14 mouse cellular contexts compared by ENCODE assay signal in the genomic region with DNA sequence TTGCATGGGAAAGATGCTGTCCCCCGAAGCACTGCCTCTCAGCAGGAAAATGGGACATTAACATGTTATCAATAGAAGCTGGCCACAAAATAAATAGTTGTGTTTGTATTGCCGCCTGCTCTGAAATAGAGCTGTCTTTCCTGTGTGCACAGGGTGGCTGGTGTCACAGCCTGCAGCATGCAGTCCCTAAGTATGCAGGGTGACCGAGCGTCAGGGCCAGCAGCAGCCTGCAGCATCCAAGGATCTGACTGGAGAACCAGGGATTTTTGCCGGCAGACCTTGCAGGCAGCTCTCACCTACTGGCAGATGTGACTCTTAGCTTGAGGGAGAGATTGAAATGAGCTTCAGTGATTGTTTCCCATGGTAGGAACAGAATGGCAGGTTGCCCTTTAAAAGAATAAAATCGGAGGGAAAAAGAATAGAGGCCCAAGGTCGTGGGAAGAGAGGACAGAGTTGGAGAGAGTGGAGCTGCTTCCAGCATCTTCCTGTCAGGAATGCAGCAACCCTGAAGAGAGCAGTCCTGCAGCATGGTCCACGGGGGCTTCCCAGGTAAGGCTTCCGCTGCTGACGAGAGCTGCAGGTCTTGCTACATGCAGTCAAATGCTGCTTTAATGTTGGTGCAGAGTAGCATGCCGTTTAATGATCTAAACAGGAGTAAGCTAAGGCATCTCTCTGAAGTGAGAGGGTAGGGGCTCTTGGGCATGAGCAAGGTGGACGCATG.
A peak's percentile ranks its signal among the peaks of the same experiment; 100 is the strongest.
DNase-seq lines count a peak whose midpoint lies in the region; ATAC-seq lines count a peak whose summit lies in the region.
"Had no signal": no experiment of that assay in that cellular context is flagged by ENCODE, and none has a peak within 500 bp of the region (broad histone marks: within the 10 kb centered on the region; RNA-seq: fewer than 3 reads in every experiment).

No protein-coding gene starts in this region.

- H3K27me3 ChIP-seq in forebrain, embryonic 12.5 days = no peaks in the 10 kb centered on the region
- H3K27me3 ChIP-seq in hindbrain, embryonic 15.5 days = no peaks in the 10 kb centered on the region
- H3K27me3 ChIP-seq in neural tube, embryonic 14.5 days (ENCODE audit: control insufficient read depth, insufficient read depth, low read length) = no peaks in the 10 kb centered on the region
- H3K27me3 ChIP-seq: embryonic facial prominence, embryonic 12.5 days; Patski had no signal

- H3K4me2 ChIP-seq in forebrain, embryonic 12.5 days = peak overlapping the region; percentile 10
- peak overlapping the region; percentile 13 for H3K4me2 ChIP-seq in hindbrain, embryonic 15.5 days
- H3K4me2 ChIP-seq in neural tube, embryonic 14.5 days (ENCODE audit: low read depth, low read length) = no peak overlapping the region
- H3K4me2 ChIP-seq: embryonic facial prominence, embryonic 12.5 days had no signal

- no peaks in the 10 kb centered on the region for H3K36me3 ChIP-seq in forebrain, embryonic 12.5 days (replicated peaks)
- H3K36me3 ChIP-seq in hindbrain, embryonic 15.5 days = no peaks in the 10 kb centered on the region
- H3K36me3 ChIP-seq in neural tube, embryonic 14.5 days (ENCODE audit: control insufficient read depth, insufficient read depth, low read length) = no peaks in the 10 kb centered on the region
- H3K36me3 ChIP-seq: embryonic facial prominence, embryonic 12.5 days had no signal

- no peaks in the 10 kb centered on the region for H3K9me3 ChIP-seq in forebrain, embryonic 12.5 days
- no peaks in the 10 kb centered on the region for H3K9me3 ChIP-seq in hindbrain, embryonic 15.5 days
- no peaks in the 10 kb centered on the region for H3K9me3 ChIP-seq in neural tube, embryonic 14.5 days (ENCODE audit: control insufficient read depth, low read length)
- H3K9me3 ChIP-seq: embryonic facial prominence, embryonic 12.5 days had no signal

- WGBS in forebrain, embryonic 12.5 days = 46% methylated on average over 12 of the region's 12 CpGs
- 33% methylated on average over 12 of the region's 12 CpGs for WGBS in hindbrain, embryonic 15.5 days
- WGBS in neural tube, embryonic 14.5 days = 30% methylated on average over 12 of the region's 12 CpGs

- H3K4me3 ChIP-seq in forebrain, embryonic 12.5 days (replicated peaks) = no peak overlapping the region
- no peak overlapping the region for H3K4me3 ChIP-seq in hindbrain, embryonic 15.5 days
- no peak overlapping the region for H3K4me3 ChIP-seq in neural tube, embryonic 14.5 days (ENCODE audit: low read depth, low read length)
- H3K4me3 ChIP-seq: embryonic facial prominence, embryonic 12.5 days had no signal

- peak; percentile 68 for ATAC-seq in cerebellum, adult (ENCODE audit: insufficient number of reproducible peaks, low FRiP score, low TSS enrichment)
- peak; percentile 63; the same call in 1 of the 2 replicates for ATAC-seq in forebrain, embryonic 12.5 days (ENCODE audit: low FRiP score)
- peak; percentile 35; the same call in 1 of the 2 replicates for ATAC-seq in hindbrain, embryonic 15.5 days (ENCODE audit: low FRiP score, low read depth)
- 0 out of 2 replicates have a peak, but pooled peaks have one; percentile 25 for ATAC-seq in neural tube, embryonic 14.5 days (ENCODE audit: low read depth)
- no peak for ATAC-seq in erythroid progenitor cell, adult 5-6 weeks (replicated peaks; ENCODE audit: low FRiP score, poor library complexity, severe bottlenecking)
- ATAC-seq: Patski had no signal

- H3K4me1 ChIP-seq in forebrain, embryonic 12.5 days = peaks cover 18% of the 10 kb centered on the region
- H3K4me1 ChIP-seq in hindbrain, embryonic 15.5 days (replicated peaks) = peaks cover 16% of the 10 kb centered on the region
- peaks cover 5% of the 10 kb centered on the region; the same call in 1 of the 2 replicates for H3K4me1 ChIP-seq in neural tube, embryonic 14.5 days (ENCODE audit: control insufficient read depth, insufficient read depth, low read length)
- H3K4me1 ChIP-seq: embryonic facial prominence, embryonic 12.5 days had no signal

- no peak overlapping the region for H3K27ac ChIP-seq in forebrain, embryonic 12.5 days
- peak overlapping the region; percentile 34; the same call in 1 of the 2 replicates for H3K27ac ChIP-seq in hindbrain, embryonic 15.5 days (replicated peaks)
- no peak overlapping the region for H3K27ac ChIP-seq in neural tube, embryonic 14.5 days (ENCODE audit: low read depth, low read length)
- H3K27ac ChIP-seq: embryonic facial prominence, embryonic 12.5 days; liver, embryonic 14.5 days had no signal

- 0 out of 2 replicates have a peak overlapping the region, but pooled peaks have one; percentile 21 for H3K9ac ChIP-seq in forebrain, embryonic 12.5 days
- no peak overlapping the region; the same call in 1 of the 2 replicates for H3K9ac ChIP-seq in hindbrain, embryonic 15.5 days
- H3K9ac ChIP-seq in neural tube, embryonic 14.5 days (replicated peaks; ENCODE audit: low read depth, low read length) = no peak overlapping the region
- H3K9ac ChIP-seq: embryonic facial prominence, embryonic 12.5 days; liver, embryonic 14.5 days had no signal

- intact Hi-C loops in left cerebral cortex, postnatal 4 days (cut with DNase I) = no loop called here

- no peak for DNase-seq in cerebellum, postnatal 4 days (ENCODE audit: low spot score in 2 of 2)
- no peak for DNase-seq in left cerebral cortex, postnatal 4 days
- no peak for DNase-seq in embryo, embryonic 9.5 days (ENCODE audit: extremely low spot score)
- DNase-seq: heart, postnatal 14 days; kidney, adult 11 months; lung, postnatal 36 days had no signal
